Mouse (Mus musculus) right cerebral cortex, postnatal 10 days (tissue): ENCODE data around the gene Vmn1r91.
"Not testable (repeated sequence)": the region's sequence is repeated elsewhere in the genome, so short reads cannot be mapped to it uniquely, and the experiment has no call there.

Experiments used
- DNase-seq, 2 experiments: peaks; one replicate each; pipeline ENCODE4 v3.0.0; 2021; ENCODE audit warnings: low spot score in 2 of 2

Gene Vmn1r91

DNA sequence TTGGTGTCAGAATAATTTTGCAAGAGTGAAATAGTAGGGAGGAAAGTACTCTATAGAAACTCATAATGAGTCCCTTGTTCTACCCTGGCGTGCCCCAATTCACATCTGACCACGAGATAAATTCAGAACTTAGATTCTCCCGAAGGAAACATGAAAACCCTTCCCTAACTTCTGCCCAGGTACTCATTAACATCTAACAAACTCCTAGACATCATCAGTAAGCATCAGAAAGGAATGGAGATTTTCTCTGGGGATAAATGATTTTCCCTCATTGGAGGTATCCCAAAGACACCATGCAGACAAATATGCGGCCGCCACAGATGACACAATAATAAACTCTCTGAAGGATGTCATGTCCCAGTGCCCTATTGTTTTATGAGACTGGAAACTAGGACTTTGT, at the start of gene Vmn1r91:
TSS of gene Vmn1r91 (plus strand) at position 301 of the 400 bp plus-strand sequence.
- DNase-seq, result not testable (repeated sequence)

DNA sequence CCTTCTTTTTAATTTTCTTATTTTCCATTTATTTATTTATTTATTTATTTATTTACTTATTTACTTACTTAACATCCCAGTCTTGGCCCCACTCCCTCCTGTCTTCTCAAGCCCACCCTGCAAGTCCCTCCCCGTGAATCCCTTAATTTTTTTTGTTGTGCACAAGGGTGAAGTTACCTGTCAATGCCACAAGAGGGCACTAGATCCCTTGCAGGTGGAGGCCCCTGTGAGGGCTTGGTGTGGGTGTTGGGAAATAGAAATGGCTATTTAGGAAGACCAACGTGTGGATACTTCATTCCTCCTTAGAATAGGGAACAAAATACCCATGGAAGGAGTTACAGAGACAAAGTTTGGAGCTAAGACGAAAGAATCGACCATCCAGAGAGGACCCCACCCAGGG, 35.4 kb upstream of the Vmn1r91 start:
- not testable (repeated sequence) for DNase-seq

- DNase-seq, result not testable (repeated sequence)
These were observed 21.4 kb upstream of the Vmn1r91 start for GRCm38 (mm10) chr7:20078118-20078517.

GRCm38 (mm10) chr7:20122479-20122878, 23.0 kb downstream of the Vmn1r91 start, which contains the start of gene Gm16442:
Gene Gm16442 (minus strand): TSS chr7:20122579.
- DNase-seq, result not testable (repeated sequence)

GRCm38 (mm10) chr7:20138988-20139387, 39.5 kb downstream of the Vmn1r91 start, which contains the start of gene Vmn1r93:
Gene Vmn1r93 (minus strand): TSS chr7:20139088.
- not testable (repeated sequence) for DNase-seq
